Mouse (Mus musculus) liver, adult (tissue): ENCODE measurements around the gene Ccr6.

Experiments used
- GATA4 ChIP-seq: IDR thresholded peaks from 2 replicates; pipeline ENCODE4 v1.6.1; 2014; ENCODE audit warnings: mild to moderate bottlenecking, low read length; ENCODE audit not compliant: insufficient replicate concordance

Gene Ccr6

GRCm38 (mm10) chr17:8228622-8229021, 7.2 kb upstream of the Ccr6 start:
- no peak for TF ChIP-seq GATA4

DNA sequence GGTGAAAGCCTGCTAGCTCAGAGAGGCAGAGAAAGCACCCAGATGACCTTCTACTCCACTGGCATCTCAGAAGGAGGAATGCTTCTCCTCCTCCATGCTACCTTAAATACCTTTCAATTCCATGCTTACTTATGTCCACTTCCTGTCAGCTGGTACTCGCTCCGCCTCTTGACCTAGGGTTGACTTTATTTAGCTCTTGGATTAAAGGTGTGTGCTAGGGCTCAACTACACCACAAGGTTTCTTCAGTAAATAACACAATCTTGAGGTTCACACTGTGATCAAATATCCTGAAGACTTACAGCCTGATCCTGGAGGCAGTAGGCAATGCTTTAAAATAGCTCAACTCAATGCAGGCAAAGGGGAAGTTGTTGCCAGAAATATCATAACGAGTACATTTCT, 6.2 kb upstream of the Ccr6 start:
- no peak for TF ChIP-seq GATA4

DNA sequence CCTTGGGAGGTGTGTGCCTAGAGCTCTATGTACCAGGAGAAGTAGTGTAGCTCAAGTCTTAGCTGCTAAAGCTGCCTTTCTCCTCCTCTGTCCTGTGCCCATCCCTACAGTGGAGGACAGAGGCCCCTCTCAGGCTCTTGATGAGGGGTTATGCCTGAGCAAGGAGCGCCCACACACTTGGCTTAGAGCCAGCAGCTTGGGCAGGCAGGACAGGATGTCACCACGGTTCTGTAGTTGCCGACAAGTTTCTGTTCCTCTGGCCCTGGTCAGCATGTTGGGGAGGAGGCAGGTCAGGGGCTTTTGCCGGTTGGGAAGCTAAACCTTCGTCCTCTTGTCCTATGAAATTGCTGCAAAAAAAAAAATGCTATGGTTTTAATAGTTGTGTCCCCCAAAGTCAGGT, 3.8 kb upstream of the Ccr6 start:
- no peak for TF ChIP-seq GATA4

DNA sequence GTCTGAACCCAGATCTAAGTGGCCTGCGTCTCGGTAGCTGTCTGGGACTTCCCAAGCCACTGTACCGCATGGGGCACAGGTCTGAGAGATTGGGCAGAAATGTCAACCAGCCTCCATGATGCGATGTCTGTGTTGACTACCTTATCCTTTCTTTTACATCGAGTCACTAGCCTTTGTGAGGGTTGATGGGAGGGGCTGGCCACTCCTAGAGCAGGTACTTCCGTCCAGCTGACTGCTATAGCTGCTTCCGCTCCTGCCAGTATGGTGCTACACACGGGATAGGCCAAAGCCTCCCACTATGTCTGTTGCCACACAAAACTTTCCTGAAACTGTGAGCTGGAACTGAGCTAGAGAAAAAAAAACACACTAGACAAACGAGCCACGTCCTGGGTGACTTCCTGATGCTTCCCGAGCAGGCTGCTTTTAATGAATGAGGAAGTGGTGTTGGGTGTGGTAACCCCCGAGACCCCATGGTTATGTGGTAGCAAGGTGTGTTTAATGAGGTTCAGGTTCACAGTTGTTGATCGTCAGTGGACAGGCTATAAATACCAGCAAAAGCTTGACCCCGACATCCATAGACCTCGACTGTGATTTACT, 2.1 kb upstream of the Ccr6 start:
- TF ChIP-seq GATA4: no peak

DNA sequence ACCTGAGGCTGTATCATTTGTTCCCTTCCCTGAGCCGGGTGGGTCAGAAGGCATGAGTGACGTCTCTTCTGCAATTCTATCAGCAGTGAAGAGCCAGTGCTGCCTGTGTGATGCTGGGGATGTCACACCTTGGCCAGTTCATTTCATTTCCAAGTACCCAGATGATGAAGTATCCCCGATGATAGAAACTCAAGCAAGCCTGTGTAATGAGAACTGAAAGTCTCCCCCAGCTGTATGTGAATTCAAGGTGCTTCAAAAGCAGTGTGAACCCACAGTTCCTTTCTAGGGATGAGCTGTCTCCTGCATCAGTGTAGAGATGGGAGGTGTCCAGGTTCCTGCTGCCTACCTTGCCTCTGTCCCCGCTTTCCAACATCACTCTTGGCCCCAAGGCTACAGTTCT, 1.3 kb upstream of the Ccr6 start:
- TF ChIP-seq GATA4: no peak

- no peak for TF ChIP-seq GATA4
These were observed 2.3 kb downstream of the Ccr6 start for GRCm38 (mm10) chr17:8238012-8238710.

DNA sequence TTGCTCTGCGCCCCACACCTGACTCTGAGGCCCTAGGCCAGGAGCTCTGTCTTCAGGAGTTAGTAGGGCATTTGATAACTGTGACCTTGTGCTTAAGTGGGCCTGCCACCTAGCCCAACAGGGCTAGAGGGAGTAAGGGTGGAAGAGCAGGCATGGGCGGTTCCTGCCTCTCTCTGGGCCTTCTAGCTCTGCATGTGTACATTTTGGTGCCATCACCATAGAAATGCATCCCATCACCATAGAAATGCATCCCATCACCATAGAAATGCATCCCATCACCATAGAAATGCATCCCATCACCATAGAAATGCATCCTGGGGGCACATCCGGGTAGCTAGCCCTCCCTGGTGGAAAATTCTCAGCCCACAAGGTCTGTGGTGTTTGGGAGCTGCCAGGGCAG, 3.7 kb downstream of the Ccr6 start:
- no peak for TF ChIP-seq GATA4

- no peak for TF ChIP-seq GATA4
These were observed 4.7 kb downstream of the Ccr6 start for GRCm38 (mm10) chr17:8240517-8240916.

GRCm38 (mm10) chr17:8241645-8242044, 5.8 kb downstream of the Ccr6 start:
- TF ChIP-seq GATA4: no peak

- TF ChIP-seq GATA4: no peak
These were observed 6.3 kb downstream of the Ccr6 start for GRCm38 (mm10) chr17:8242186-8242585.

DNA sequence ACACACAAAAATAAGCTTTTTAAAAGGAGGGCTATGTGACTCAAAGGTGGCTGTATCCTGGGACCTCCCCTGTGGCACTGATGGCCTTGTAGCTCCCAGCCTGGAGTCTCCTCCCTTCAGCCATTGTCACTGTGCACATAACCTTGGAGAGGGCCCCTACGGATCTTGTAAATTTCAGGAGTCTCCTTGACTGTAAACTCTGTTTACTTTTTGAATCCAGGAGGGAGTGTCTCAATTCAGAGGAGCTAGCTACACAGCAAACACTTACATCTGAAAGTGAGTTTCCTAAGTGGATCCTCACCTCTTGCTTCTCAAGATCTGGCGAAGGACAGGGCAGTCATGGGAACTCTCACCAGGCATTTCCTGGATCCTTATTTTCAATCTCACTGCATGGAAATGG, 8.3 kb downstream of the Ccr6 start:
- TF ChIP-seq GATA4: no peak

DNA sequence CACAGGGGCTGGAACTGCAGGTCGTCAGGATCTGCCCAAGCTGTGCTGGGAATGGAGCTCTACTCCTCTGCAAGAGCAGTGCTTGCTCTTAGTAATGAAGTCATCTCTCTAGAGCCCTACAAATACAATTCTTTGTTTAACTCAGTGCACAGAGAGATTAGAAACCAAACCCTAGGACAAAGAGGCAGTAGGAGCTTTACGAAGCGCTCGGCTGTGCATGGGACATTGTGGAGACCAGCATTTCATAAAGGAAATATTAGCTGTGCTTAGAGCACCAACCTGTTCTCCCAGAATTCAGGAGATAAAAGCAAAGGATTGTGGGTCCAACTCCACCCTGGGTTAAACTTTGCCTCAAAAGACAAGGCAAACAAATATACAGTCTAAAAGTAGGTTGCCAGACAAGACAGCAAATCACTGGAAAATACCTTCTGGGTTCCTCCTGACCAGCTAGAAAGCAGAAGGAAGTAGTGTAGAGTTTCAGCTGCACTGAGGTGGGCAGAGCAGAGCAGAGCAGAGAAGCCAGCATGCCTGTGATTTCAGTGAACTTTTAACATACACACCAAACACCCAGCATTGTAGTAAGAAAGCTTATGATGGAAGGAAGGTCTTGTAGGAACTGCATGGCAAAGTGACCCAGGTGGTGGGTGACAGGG, 10.4 kb downstream of the Ccr6 start:
- TF ChIP-seq GATA4: no peak

- TF ChIP-seq GATA4: no peak
These were observed 15.9 kb downstream of the Ccr6 start for GRCm38 (mm10) chr17:8251704-8252103.

GRCm38 (mm10) chr17:8254268-8254667, 18.4 kb downstream of the Ccr6 start:
- TF ChIP-seq GATA4: no peak

DNA sequence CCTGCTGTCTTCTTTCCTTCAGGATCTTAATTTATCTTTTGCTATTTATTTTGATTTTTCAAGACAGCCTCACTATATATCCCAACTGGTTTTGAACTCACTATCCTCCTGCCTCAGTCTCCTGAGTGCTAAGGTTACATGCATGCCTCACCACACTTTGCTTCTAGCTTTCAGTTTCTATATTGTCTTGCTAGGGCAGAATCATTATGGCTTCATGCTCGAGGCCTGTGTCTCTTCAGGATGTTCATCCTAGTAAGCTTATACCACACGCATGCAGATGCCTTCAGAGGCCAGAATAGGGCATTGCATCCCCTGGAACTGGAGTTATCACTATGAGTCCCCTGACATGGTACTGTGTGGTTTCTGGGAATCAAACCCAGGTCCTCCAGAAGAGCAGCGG, 19.1 kb downstream of the Ccr6 start:
- no peak for TF ChIP-seq GATA4

DNA sequence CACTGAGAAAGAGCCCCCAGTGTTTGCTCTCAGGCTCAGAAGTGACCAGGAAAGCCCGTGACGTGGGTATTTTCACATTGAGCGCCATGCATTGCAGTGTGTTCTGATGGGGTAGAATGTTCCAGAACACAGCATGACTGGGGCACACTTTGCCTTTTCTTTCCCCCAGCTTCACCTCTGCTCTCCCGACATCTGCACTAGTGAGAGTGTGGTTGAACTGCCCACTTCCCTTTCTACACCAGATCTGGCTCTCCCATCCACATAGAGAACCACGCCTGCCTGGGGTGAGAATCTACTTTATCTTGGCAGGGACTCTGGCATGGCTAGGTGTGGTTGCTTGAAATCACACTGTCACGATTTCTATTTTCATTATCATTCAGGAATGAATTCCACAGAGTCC, 19.7 kb downstream of the Ccr6 start:
- TF ChIP-seq GATA4: no peak
